Mouse (Mus musculus) granulocyte monocyte progenitor cell, adult 5-6 weeks (primary cell): Measurements from ENCODE around the gene Lsm2. TPM values are rescaled to one million over a fixed set of nuclear protein-coding genes. Genes with fewer than 3 reads are reported as not detected.
"Not testable (repeated sequence)": the region's sequence is repeated elsewhere in the genome, so short reads cannot be mapped to it uniquely, and the experiment has no call there.

ENCODE experiments used
- ATAC-seq: replicated peaks from 2 replicates; pipeline ENCODE4 v1.8.0; 2016; ENCODE audit warnings: mild to moderate bottlenecking, moderate TSS enrichment, inconsistent platforms; ENCODE audit not compliant: poor library complexity, severe bottlenecking
- total RNA-seq, 2 experiments: library from RNA; stranded (forward) in 1 of 2; stranded (reverse) in 1 of 2; fragments of 200-712, 200-1000 nt in 1 of 2; fragments of >200 nt in 1 of 2; fragmentation: Nextera tagmentation in 1 of 2; gene quantifications; 2 replicates each; pipeline ENCODE4 v1.2.3; 2014 to 2017

The Lsm2 gene
- total RNA-seq, 2 experiments from 2014 or later: 71.6 to 305 TPM

- no peak for ATAC-seq
Observed at GRCm38 (mm10) chr17:34955884-34956283, 25.8 kb upstream of the Lsm2 start.

GRCm38 (mm10) chr17:34956340-34956739 is 25.3 kb upstream of the Lsm2 start:
- ATAC-seq: no peak

GRCm38 (mm10) chr17:34957291-34957690 is 24.4 kb upstream of the Lsm2 start:
- not testable (repeated sequence) for ATAC-seq

- not testable (repeated sequence) for ATAC-seq
Observed at GRCm38 (mm10) chr17:34957966-34958365, 23.7 kb upstream of the Lsm2 start.

- ATAC-seq: not testable (repeated sequence)
Observed at GRCm38 (mm10) chr17:34958734-34959129, 22.9 kb upstream of the Lsm2 start.

GRCm38 (mm10) chr17:34959130-34959778 is 22.4 kb upstream of the Lsm2 start, which contains the start of gene Hspa1b:
Gene Hspa1b, minus strand, starts transcription at chr17:34959238.
- peak; percentile 83 for ATAC-seq

- no peak for ATAC-seq
Observed at GRCm38 (mm10) chr17:34959881-34960515, 21.7 kb upstream of the Lsm2 start.

- no peak for ATAC-seq
Observed at GRCm38 (mm10) chr17:34960702-34961493, 20.8 kb upstream of the Lsm2 start.

GRCm38 (mm10) chr17:34962125-34962524 is 19.5 kb upstream of the Lsm2 start:
- ATAC-seq: no peak

GRCm38 (mm10) chr17:34962841-34963240 is 18.8 kb upstream of the Lsm2 start:
- ATAC-seq: no peak

GRCm38 (mm10) chr17:34964640-34965049 is 17.0 kb upstream of the Lsm2 start:
- no peak for ATAC-seq

- no peak for ATAC-seq
Observed at GRCm38 (mm10) chr17:34965627-34966026, 16.0 kb upstream of the Lsm2 start.

GRCm38 (mm10) chr17:34969822-34970221 is 11.8 kb upstream of the Lsm2 start, which contains the start of gene Gm20481:
Gene Gm20481, plus strand, starts transcription at chr17:34969912.
- ATAC-seq: not testable (repeated sequence)

GRCm38 (mm10) chr17:34970850-34971249 is 10.8 kb upstream of the Lsm2 start:
- ATAC-seq: not testable (repeated sequence)

- peak; percentile 45 for ATAC-seq
Observed at GRCm38 (mm10) chr17:34971694-34972068, 10.0 kb upstream of the Lsm2 start.

- peak; percentile 83 for ATAC-seq
Observed at GRCm38 (mm10) chr17:34972069-34972749, 9.5 kb upstream of the Lsm2 start, which contains the start of the genes Hspa1a and Hspa1l. Gene Hspa1a, minus strand, starts transcription at chr17:34972156. Gene Hspa1l, plus strand, starts transcription at chr17:34972703.

GRCm38 (mm10) chr17:34975581-34976492 is 5.8 kb upstream of the Lsm2 start:
- no peak for ATAC-seq

- no peak for ATAC-seq
Observed at GRCm38 (mm10) chr17:34977000-34977399, 4.7 kb upstream of the Lsm2 start.

- ATAC-seq: no peak
Observed at GRCm38 (mm10) chr17:34978239-34978638, 3.4 kb upstream of the Lsm2 start.
